Mouse (Mus musculus) hindbrain, embryonic 11.5 days (tissue): ENCODE data around the gene H2-Ab1. TPM values are rescaled to one million over a fixed set of nuclear protein-coding genes. Genes with fewer than 3 reads are reported as not detected.

Source experiments
- ATAC-seq: fragments of 200-750 bp; cut with Nextera tagmentation; 2 replicates; pipeline ENCODE4 v1.8.0; 2017; ENCODE audit warnings: mild to moderate bottlenecking, moderate TSS enrichment, moderate library complexity; ENCODE audit not compliant: low FRiP score
- DNase-seq: peaks from one replicate; pipeline ENCODE4 v3.0.0-alpha.2; 2015; ENCODE audit warnings: low spot score
- H3K27ac ChIP-seq: fragments of 300-500 bp; sonication (generic); 2 replicates; pipeline ENCODE4 v1.5.1; 2014; ENCODE audit warnings: mild to moderate bottlenecking, low read depth, low read length
- H3K27me3 ChIP-seq: fragments of 300-500 bp; sonication (generic); 2 replicates; pipeline ENCODE4 v1.6.1; 2014; ENCODE audit warnings: mild to moderate bottlenecking, low read length, moderate library complexity, mixed read lengths; ENCODE audit not compliant: control insufficient read depth, insufficient read depth
- H3K36me3 ChIP-seq: fragments of 300-500 bp; sonication (generic); 2 replicates; pipeline ENCODE4 v1.6.1; 2014; ENCODE audit warnings: mild to moderate bottlenecking, low read length, moderate library complexity, mixed read lengths; ENCODE audit not compliant: control insufficient read depth, insufficient read depth
- H3K4me1 ChIP-seq: fragments of 300-500 bp; sonication (generic); replicated peaks from 2 replicates; pipeline ENCODE4 v1.6.1; 2014; ENCODE audit warnings: low read length, mixed read lengths; ENCODE audit not compliant: control insufficient read depth, insufficient read depth
- H3K4me2 ChIP-seq: fragments of 300-500 bp; sonication (generic); replicated peaks from 2 replicates; pipeline ENCODE4 v1.6.1; 2014; ENCODE audit warnings: mild to moderate bottlenecking, low read depth, low read length
- H3K4me3 ChIP-seq: fragments of 300-500 bp; sonication (generic); 2 replicates; pipeline ENCODE4 v1.5.1; 2014; ENCODE audit warnings: low read depth, low read length
- H3K9ac ChIP-seq: fragments of 300-500 bp; sonication (generic); 2 replicates; pipeline ENCODE4 v1.6.1; 2014; ENCODE audit warnings: low read depth, low read length
- H3K9me3 ChIP-seq: fragments of 300-500 bp; sonication (generic); 2 replicates; pipeline ENCODE4 v1.6.1; 2016; ENCODE audit warnings: low read length; ENCODE audit not compliant: control insufficient read depth
- WGBS: fragments of 180-500 bp; shearing (Covaris S2); extraction: QIAGEN DNeasy Blood & Tissue Kit; methylation state at CpG from one replicate; pipeline ENCODE4 v1.1.7; 2014; 5-methylcytosine and 5-hydroxymethylcytosine counted together
- polyA plus RNA-seq: library from polyadenylated mRNA; unstranded; fragments of >200 nt; fragmentation: Nextera tagmentation; extraction: Ambion mirVana; gene quantifications from 2 replicates; pipeline ENCODE4 v1.2.1, GENCODE M21; 2014

The H2-Ab1 gene
- polyA plus RNA-seq, 1 experiment from 2014 or later, result 2.4 TPM

- Histone ChIP-seq H3K9ac (no peak overlapping the region), H3K27ac (no peak overlapping the region), H3K9me3 (no peaks in the 10 kb centered on the region), H3K4me2 (no peak overlapping the region), H3K36me3 (no peaks in the 10 kb centered on the region), H3K27me3 (no peaks in the 10 kb centered on the region), H3K4me3 (no peak overlapping the region), H3K4me1 (no peaks in the 10 kb centered on the region)
- DNase-seq, result no peak
- WGBS, result 91% methylated on average over 1 of the region's 1 CpGs
- ATAC-seq, result no peak
Measured at GRCm38 (mm10) chr17:34272102-34272501, 14.6 kb downstream of the H2-Ab1 start.

GRCm38 (mm10) chr17:34280499-34281038 lies 23.1 kb downstream of the H2-Ab1 start:
- no peak overlapping the region for H3K27ac ChIP-seq
- H3K4me2 ChIP-seq, result no peak overlapping the region
- H3K9me3 ChIP-seq, result no peaks in the 10 kb centered on the region
- DNase-seq (no peak), ATAC-seq (no peak)
- no peaks in the 10 kb centered on the region for H3K4me1 ChIP-seq
- H3K9ac ChIP-seq, result no peak overlapping the region
- H3K36me3 ChIP-seq, result no peaks in the 10 kb centered on the region
- H3K27me3 ChIP-seq, result no peaks in the 10 kb centered on the region
- 71% methylated on average over 1 of the region's 1 CpGs for WGBS
- no peak overlapping the region for H3K4me3 ChIP-seq

DNA sequence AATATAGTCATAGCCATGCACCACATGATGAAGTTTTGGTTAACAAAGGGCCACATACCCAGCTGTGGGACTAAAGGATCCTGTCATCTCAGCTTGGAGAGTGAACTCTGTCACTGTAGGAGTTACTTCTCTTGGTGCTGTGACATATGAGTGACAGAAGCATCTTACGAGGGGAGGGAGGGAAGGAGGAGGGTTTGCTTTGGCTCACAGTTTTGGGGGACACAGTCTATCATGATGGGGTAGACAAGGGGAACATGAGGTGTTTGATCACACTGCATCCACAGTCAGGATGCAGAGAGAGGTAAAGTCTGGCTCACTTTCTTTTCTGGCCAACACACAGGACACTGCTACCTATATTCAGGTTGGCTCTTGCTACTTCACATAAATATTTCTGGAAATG lies 24.3 kb downstream of the H2-Ab1 start:
- ATAC-seq (no peak), DNase-seq (no peak)
- Histone ChIP-seq H3K4me1 (no peaks in the 10 kb centered on the region), H3K9ac (no peak overlapping the region), H3K4me3 (no peak overlapping the region), H3K27ac (no peak overlapping the region), H3K27me3 (no peaks in the 10 kb centered on the region), H3K4me2 (no peak overlapping the region), H3K36me3 (no peaks in the 10 kb centered on the region), H3K9me3 (no peaks in the 10 kb centered on the region)
- WGBS, result 81% methylated on average over 1 of the region's 1 CpGs

DNA sequence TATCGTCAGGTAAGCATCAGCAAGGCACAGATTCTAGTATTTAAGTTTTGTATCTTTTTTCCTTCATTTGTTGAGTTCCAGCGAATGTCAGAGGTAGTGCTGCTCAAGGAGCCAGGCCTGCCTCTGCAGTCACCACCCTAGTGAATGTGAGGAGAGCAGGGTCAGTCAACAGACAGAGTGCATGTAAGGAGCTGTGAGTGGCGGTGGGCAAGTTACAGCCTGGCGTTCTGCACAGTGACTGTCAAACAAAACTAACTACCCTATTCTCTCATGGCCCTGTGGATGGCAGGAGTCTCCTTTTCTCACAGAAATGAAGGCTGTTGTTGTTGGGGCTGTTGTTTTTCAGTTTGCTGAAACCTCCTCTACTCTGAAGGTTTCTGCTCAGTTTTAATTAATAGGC lies 27.9 kb downstream of the H2-Ab1 start:
- 79% methylated on average over 4 of the region's 4 CpGs for WGBS
- ATAC-seq (no peak), DNase-seq (no peak)
- no peak overlapping the region for H3K4me3 ChIP-seq
- no peaks in the 10 kb centered on the region for H3K36me3 ChIP-seq
- no peak overlapping the region for H3K9ac ChIP-seq
- no peak overlapping the region for H3K4me2 ChIP-seq
- H3K27ac ChIP-seq, result no peak overlapping the region
- H3K9me3 ChIP-seq, result no peaks in the 10 kb centered on the region
- no peaks in the 10 kb centered on the region for H3K4me1 ChIP-seq
- no peaks in the 10 kb centered on the region for H3K27me3 ChIP-seq

DNA sequence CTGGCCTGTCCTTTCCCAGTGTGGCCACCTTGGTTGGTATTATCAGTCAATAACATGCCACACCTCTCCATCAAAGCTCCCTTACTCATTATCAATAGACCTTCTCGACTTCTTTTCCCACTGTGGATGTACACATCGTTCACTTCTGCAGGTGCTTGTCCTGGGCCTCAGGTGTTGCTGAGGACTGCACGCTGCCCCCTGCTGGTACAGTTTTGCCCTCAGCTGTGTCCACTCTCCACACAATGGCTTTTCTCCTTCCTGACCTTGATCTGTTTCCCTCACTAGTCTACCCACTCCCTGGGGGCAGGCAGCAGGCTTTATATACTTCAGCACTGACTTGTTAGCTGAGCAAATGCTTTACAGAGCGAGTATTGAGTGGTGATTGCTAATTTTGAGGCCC lies 28.4 kb downstream of the H2-Ab1 start:
- no peak for ATAC-seq
- DNase-seq, result peak; percentile 32
- H3K4me3 ChIP-seq, result no peak overlapping the region
- no peaks in the 10 kb centered on the region for H3K36me3 ChIP-seq
- no peaks in the 10 kb centered on the region for H3K9me3 ChIP-seq
- no peak overlapping the region for H3K9ac ChIP-seq
- no peak overlapping the region for H3K4me2 ChIP-seq
- H3K4me1 ChIP-seq, result no peaks in the 10 kb centered on the region
- H3K27me3 ChIP-seq, result no peaks in the 10 kb centered on the region
- 44% methylated on average over 4 of the region's 4 CpGs for WGBS
- H3K27ac ChIP-seq, result no peak overlapping the region

DNA sequence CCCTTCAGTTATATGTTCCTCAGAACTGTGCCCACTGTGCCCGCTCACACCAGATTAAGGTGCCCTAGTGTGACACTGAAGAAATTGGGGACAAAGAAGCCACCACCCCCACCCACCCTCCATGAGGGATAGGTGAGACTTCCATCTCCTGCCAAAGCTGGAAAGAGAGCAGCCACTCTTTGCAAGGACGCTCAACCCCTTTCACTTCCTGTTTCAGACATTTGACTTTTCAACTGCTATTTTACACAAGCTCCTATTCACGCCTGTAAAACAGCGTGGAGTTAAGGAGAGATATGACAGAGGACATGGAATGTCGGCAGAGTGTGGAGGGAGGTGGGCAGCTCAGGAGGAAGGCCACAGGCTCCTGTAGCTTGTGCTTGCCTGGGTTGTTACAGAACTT lies 29.0 kb downstream of the H2-Ab1 start:
- Histone ChIP-seq H3K4me3 (no peak overlapping the region), H3K4me2 (no peak overlapping the region), H3K9me3 (no peaks in the 10 kb centered on the region), H3K4me1 (no peaks in the 10 kb centered on the region), H3K27ac (no peak overlapping the region), H3K9ac (no peak overlapping the region), H3K27me3 (no peaks in the 10 kb centered on the region), H3K36me3 (no peaks in the 10 kb centered on the region)
- WGBS, result 83% methylated on average over 5 of the region's 5 CpGs
- ATAC-seq, result no peak
- no peak for DNase-seq

GRCm38 (mm10) chr17:34286999-34287398 lies 29.5 kb downstream of the H2-Ab1 start:
- DNase-seq (no peak), ATAC-seq (no peak)
- H3K9me3 ChIP-seq, result no peaks in the 10 kb centered on the region
- H3K4me2 ChIP-seq, result no peak overlapping the region
- 70% methylated on average over 6 of the region's 6 CpGs for WGBS
- H3K27ac ChIP-seq, result no peak overlapping the region
- no peaks in the 10 kb centered on the region for H3K4me1 ChIP-seq
- H3K4me3 ChIP-seq, result no peak overlapping the region
- no peaks in the 10 kb centered on the region for H3K36me3 ChIP-seq
- no peak overlapping the region for H3K9ac ChIP-seq
- H3K27me3 ChIP-seq, result no peaks in the 10 kb centered on the region

DNA sequence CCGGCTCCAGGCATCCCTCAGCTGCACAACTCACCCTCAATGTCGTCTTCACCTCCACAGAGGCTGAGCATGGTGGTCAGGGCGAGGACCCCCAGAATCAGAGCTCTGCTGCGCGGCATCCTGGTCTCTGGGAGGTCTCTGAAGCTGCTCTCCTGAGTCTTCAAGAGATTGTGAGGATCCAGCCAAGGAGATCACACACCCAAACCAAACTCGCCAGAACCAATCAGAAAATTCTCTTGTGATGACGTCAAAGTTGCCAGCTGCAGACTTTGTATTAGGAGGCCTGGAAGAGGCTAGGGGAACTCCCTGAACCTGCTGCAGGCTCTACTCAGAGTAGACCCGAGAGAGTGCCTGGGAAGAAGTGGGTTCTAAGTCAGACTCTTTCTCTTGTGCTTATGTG lies 30.2 kb downstream of the H2-Ab1 start, which contains the start of gene H2-Aa:
H2-Aa (minus strand) TSS at position 176 of the 400 bp plus-strand sequence.
- H3K36me3 ChIP-seq, result no peaks in the 10 kb centered on the region
- H3K27me3 ChIP-seq, result no peaks in the 10 kb centered on the region
- ATAC-seq (no peak), DNase-seq (peak; percentile 67)
- H3K4me3 ChIP-seq, result no peak within 1 kb of the TSS
- H3K4me1 ChIP-seq, result no peaks in the 10 kb centered on the region
- 15% methylated on average over 8 of the region's 8 CpGs for WGBS
- H3K9me3 ChIP-seq, result no peaks in the 10 kb centered on the region
- H3K9ac ChIP-seq, result no peak within 1 kb of the TSS
- H3K4me2 ChIP-seq, result no peak within 1 kb of the TSS
- H3K27ac ChIP-seq, result no peak within 1 kb of the TSS

DNA sequence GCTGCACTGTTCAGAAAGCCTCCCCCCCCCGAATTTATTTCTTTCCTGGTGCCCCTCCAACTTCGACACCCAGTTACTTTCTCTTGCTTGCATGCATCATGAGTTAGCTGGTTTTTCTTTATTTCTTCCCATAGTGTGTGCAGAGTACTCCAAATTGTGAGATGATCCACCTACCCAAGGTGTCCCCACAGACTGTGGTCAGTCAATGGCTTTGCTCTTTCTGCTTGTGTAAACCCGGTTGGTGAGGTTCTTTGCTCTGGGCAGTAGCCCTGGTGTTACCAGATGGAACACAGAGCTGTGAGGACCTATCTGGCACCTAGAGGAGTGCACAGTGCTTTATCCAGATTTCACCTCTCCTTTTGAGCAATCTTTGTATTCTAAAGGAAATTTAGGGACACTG lies 30.6 kb downstream of the H2-Ab1 start:
- Histone ChIP-seq H3K9ac (no peak overlapping the region), H3K4me1 (no peaks in the 10 kb centered on the region), H3K9me3 (no peaks in the 10 kb centered on the region), H3K4me2 (no peak overlapping the region), H3K27ac (no peak overlapping the region), H3K4me3 (no peak overlapping the region), H3K36me3 (no peaks in the 10 kb centered on the region), H3K27me3 (no peaks in the 10 kb centered on the region)
- DNase-seq (no peak), ATAC-seq (no peak)
- WGBS, result 75% methylated on average over 3 of the region's 3 CpGs
